Mouse (Mus musculus) small intestine, adult 2 months (tissue): Measurements from ENCODE around the gene 1110017D15Rik.

Source experiments
- CTCF ChIP-seq: fragments of 200-500 bp; IDR thresholded peaks from 2 replicates; pipeline ENCODE4 v1.5.1; 2012; ENCODE audit warnings: low read depth, mild to moderate bottlenecking, control low read depth, inconsistent platforms, low read length, moderate library complexity, mixed read lengths; ENCODE audit not compliant: insufficient replicate concordance, insufficient read length; ENCODE audit errors: extremely low read depth
- POLR2A ChIP-seq: fragments of 200-500 bp; IDR thresholded peaks from 2 replicates; pipeline ENCODE4 v1.6.1; 2012; ENCODE audit warnings: low read depth, mild to moderate bottlenecking, control low read depth, inconsistent platforms, low read length, moderate library complexity

GRCm38 (mm10) chr4:41478751-41479455 is 38.2 kb downstream of the 1110017D15Rik start:
- TF ChIP-seq CTCF, result no peak
- no peak for TF ChIP-seq POLR2A
